Mouse (Mus musculus) hindbrain, embryonic 11.5 days (tissue): ENCODE data around the gene Olfr1402. TPM values are rescaled to one million over a fixed set of nuclear protein-coding genes. Genes with fewer than 3 reads are reported as not detected.

ENCODE experiments used
- ATAC-seq: fragments of 200-750 bp; cut with Nextera tagmentation; 2 replicates; pipeline ENCODE4 v1.8.0; 2017; ENCODE audit warnings: mild to moderate bottlenecking, moderate TSS enrichment, moderate library complexity; ENCODE audit not compliant: low FRiP score
- DNase-seq: peaks from one replicate; pipeline ENCODE4 v3.0.0-alpha.2; 2015; ENCODE audit warnings: low spot score
- H3K27ac ChIP-seq: fragments of 300-500 bp; sonication (generic); 2 replicates; pipeline ENCODE4 v1.5.1; 2014; ENCODE audit warnings: mild to moderate bottlenecking, low read depth, low read length
- H3K27me3 ChIP-seq: fragments of 300-500 bp; sonication (generic); 2 replicates; pipeline ENCODE4 v1.6.1; 2014; ENCODE audit warnings: mild to moderate bottlenecking, low read length, moderate library complexity, mixed read lengths; ENCODE audit not compliant: control insufficient read depth, insufficient read depth
- H3K36me3 ChIP-seq: fragments of 300-500 bp; sonication (generic); 2 replicates; pipeline ENCODE4 v1.6.1; 2014; ENCODE audit warnings: mild to moderate bottlenecking, low read length, moderate library complexity, mixed read lengths; ENCODE audit not compliant: control insufficient read depth, insufficient read depth
- H3K4me1 ChIP-seq: fragments of 300-500 bp; sonication (generic); replicated peaks from 2 replicates; pipeline ENCODE4 v1.6.1; 2014; ENCODE audit warnings: low read length, mixed read lengths; ENCODE audit not compliant: control insufficient read depth, insufficient read depth
- H3K4me2 ChIP-seq: fragments of 300-500 bp; sonication (generic); replicated peaks from 2 replicates; pipeline ENCODE4 v1.6.1; 2014; ENCODE audit warnings: mild to moderate bottlenecking, low read depth, low read length
- H3K4me3 ChIP-seq: fragments of 300-500 bp; sonication (generic); 2 replicates; pipeline ENCODE4 v1.5.1; 2014; ENCODE audit warnings: low read depth, low read length
- H3K9ac ChIP-seq: fragments of 300-500 bp; sonication (generic); 2 replicates; pipeline ENCODE4 v1.6.1; 2014; ENCODE audit warnings: low read depth, low read length
- H3K9me3 ChIP-seq: fragments of 300-500 bp; sonication (generic); 2 replicates; pipeline ENCODE4 v1.6.1; 2016; ENCODE audit warnings: low read length; ENCODE audit not compliant: control insufficient read depth
- WGBS: fragments of 180-500 bp; shearing (Covaris S2); extraction: QIAGEN DNeasy Blood & Tissue Kit; methylation state at CpG from one replicate; pipeline ENCODE4 v1.1.7; 2014; 5-methylcytosine and 5-hydroxymethylcytosine counted together
- polyA plus RNA-seq: library from polyadenylated mRNA; unstranded; fragments of >200 nt; fragmentation: Nextera tagmentation; extraction: Ambion mirVana; gene quantifications from 2 replicates; pipeline ENCODE4 v1.2.1, GENCODE M21; 2014

Gene Olfr1402
- polyA plus RNA-seq = not detected in 2 replicates

- H3K4me1 ChIP-seq = no peaks in the 10 kb centered on the region
Observed at GRCm38 (mm10) chr3:97421920-97422319, at the start of gene Olfr1402. Gene Olfr1402, minus strand, starts transcription at chr3:97422020.

GRCm38 (mm10) chr3:97455286-97455685 is 33.5 kb upstream of the Olfr1402 start:
- no peak overlapping the region for H3K4me3 ChIP-seq
- ATAC-seq (no peak), DNase-seq (no peak)
- 88% methylated on average over 4 of the region's 4 CpGs for WGBS
- no peaks in the 10 kb centered on the region for H3K9me3 ChIP-seq
- H3K27ac ChIP-seq = no peak overlapping the region
- H3K4me2 ChIP-seq = no peak overlapping the region
- no peaks in the 10 kb centered on the region for H3K36me3 ChIP-seq
- H3K9ac ChIP-seq = no peak overlapping the region
- no peaks in the 10 kb centered on the region for H3K4me1 ChIP-seq
- no peaks in the 10 kb centered on the region for H3K27me3 ChIP-seq

More at GRCm38 (mm10) chr3:97421920-97422319, at the start of gene Olfr1402:
- Histone ChIP-seq H3K36me3 (no peaks in the 10 kb centered on the region), H3K27ac (no peak within 1 kb of the TSS), H3K4me3 (no peak within 1 kb of the TSS), H3K27me3 (no peaks in the 10 kb centered on the region), H3K4me2 (no peak within 1 kb of the TSS), H3K9me3 (no peaks in the 10 kb centered on the region), H3K9ac (no peak within 1 kb of the TSS)
- ATAC-seq = no peak
- DNase-seq = no peak
- 84% methylated on average over 1 of the region's 1 CpGs for WGBS

- no peaks in the 10 kb centered on the region for H3K4me1 ChIP-seq
- DNase-seq = no peak
- WGBS = 98% methylated on average over 2 of the region's 2 CpGs
- H3K36me3 ChIP-seq = no peaks in the 10 kb centered on the region
- ATAC-seq = no peak
- H3K27me3 ChIP-seq = no peaks in the 10 kb centered on the region
- no peaks in the 10 kb centered on the region for H3K9me3 ChIP-seq
- no peak overlapping the region for H3K4me2 ChIP-seq
- H3K27ac ChIP-seq = no peak overlapping the region
- H3K4me3 ChIP-seq = no peak overlapping the region
- no peak overlapping the region for H3K9ac ChIP-seq
Observed at GRCm38 (mm10) chr3:97438619-97439018, 16.8 kb upstream of the Olfr1402 start.

DNA sequence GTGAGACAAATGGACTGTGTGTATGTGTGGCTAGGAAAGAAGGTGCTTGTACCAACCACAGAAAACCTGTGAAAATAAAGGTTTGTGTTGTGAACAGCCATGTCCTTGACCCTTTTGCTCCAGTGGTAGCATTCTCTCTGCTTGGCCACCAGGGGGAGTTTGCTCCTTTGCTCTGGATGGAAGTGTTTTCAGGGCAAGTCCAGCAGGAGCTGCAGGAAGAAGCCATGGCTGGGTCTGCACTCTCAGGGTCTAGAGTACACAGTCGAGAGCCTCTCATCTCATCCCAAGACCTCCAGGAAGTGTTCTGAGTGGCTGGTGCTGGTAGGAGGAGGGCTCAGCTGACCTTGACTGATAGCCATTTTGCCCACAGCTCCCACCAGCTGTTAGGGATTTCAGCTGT is 27.5 kb downstream of the Olfr1402 start:
- Histone ChIP-seq H3K27me3 (no peaks in the 10 kb centered on the region), H3K27ac (no peak overlapping the region), H3K36me3 (no peaks in the 10 kb centered on the region), H3K4me2 (no peak overlapping the region), H3K9me3 (no peaks in the 10 kb centered on the region), H3K9ac (no peak overlapping the region), H3K4me1 (no peaks in the 10 kb centered on the region), H3K4me3 (no peak overlapping the region)
- WGBS = 76% methylated on average over 1 of the region's 1 CpGs
- ATAC-seq = no peak
- peak; percentile 45 for DNase-seq

DNA sequence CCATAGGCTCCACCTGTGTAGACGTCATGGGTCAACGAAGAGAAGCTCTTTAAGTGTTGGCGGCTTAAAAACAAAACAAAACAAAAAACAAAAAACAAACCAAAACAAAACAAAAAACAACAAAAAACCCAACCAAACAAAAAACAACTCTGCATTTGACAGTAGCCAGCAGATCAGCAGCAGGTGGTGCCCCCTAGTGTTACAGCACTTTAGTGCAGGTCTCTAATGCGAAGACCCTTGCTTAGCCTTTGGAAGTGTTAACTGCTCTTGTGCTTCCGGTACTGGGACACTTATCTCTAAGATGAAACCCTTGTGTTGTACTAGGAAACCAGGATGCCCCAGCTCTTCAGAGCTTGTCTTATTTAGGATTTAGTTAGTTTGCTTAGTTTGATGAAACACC is 28.7 kb downstream of the Olfr1402 start:
- ATAC-seq (no peak), DNase-seq (peak; percentile 43)
- Histone ChIP-seq H3K9me3 (no peaks in the 10 kb centered on the region), H3K4me2 (no peak overlapping the region), H3K4me3 (no peak overlapping the region), H3K27ac (no peak overlapping the region), H3K9ac (no peak overlapping the region), H3K27me3 (no peaks in the 10 kb centered on the region), H3K4me1 (no peaks in the 10 kb centered on the region), H3K36me3 (no peaks in the 10 kb centered on the region)
- 62% methylated on average over 5 of the region's 5 CpGs for WGBS

- no peaks in the 10 kb centered on the region for H3K9me3 ChIP-seq
- no peak overlapping the region for H3K9ac ChIP-seq
- ATAC-seq (no peak), DNase-seq (no peak)
- no peak overlapping the region for H3K4me2 ChIP-seq
- H3K4me1 ChIP-seq = no peaks in the 10 kb centered on the region
- H3K36me3 ChIP-seq = no peaks in the 10 kb centered on the region
- H3K27ac ChIP-seq = no peak overlapping the region
- no peak overlapping the region for H3K4me3 ChIP-seq
- H3K27me3 ChIP-seq = no peaks in the 10 kb centered on the region
Observed at GRCm38 (mm10) chr3:97370382-97370781, 51.4 kb downstream of the Olfr1402 start.

GRCm38 (mm10) chr3:97363418-97364098 is 58.3 kb downstream of the Olfr1402 start:
- Histone ChIP-seq H3K4me2 (no peak overlapping the region), H3K9me3 (no peaks in the 10 kb centered on the region), H3K4me3 (no peak overlapping the region), H3K4me1 (no peaks in the 10 kb centered on the region), H3K27me3 (no peaks in the 10 kb centered on the region), H3K9ac (no peak overlapping the region), H3K27ac (no peak overlapping the region), H3K36me3 (no peaks in the 10 kb centered on the region)
- WGBS = 78% methylated on average over 3 of the region's 3 CpGs
- DNase-seq = no peak
- no peak for ATAC-seq

- Histone ChIP-seq H3K9ac (no peak overlapping the region), H3K36me3 (no peaks in the 10 kb centered on the region), H3K4me2 (no peak overlapping the region), H3K4me1 (no peaks in the 10 kb centered on the region), H3K9me3 (no peaks in the 10 kb centered on the region), H3K27me3 (no peaks in the 10 kb centered on the region), H3K27ac (no peak overlapping the region), H3K4me3 (no peak overlapping the region)
- ATAC-seq (no peak), DNase-seq (no peak)
- 49% methylated on average over 1 of the region's 1 CpGs for WGBS
Observed at GRCm38 (mm10) chr3:97358448-97358847, 63.4 kb downstream of the Olfr1402 start.
